Mouse (Mus musculus): Measurements from ENCODE around the gene Slc7a6os.

Slc7a6os gene

DNA sequence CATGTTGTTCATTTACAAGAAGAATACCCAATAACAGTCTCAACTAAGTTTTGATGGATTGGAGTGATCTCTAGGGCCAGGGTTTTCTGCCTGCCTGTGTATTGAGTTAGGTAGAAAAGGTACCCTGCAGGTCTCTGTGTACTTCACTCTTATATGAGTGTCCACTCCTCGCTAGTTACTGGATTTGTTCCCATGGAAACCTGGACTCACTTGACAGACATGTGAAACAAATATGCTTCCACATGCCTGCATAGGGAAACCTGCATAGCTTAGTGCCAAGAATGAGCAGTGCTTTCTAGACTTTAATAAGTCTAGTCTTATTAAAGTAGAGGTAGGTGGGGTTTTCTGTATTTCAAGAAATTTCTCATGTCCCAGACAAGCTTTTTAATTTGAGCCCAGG is 33.8 kb downstream of the Slc7a6os start:
- DNase-seq, result no peak

GRCm38 (mm10) chr8:106173566-106173965 is 37.2 kb downstream of the Slc7a6os start:
- no peak for DNase-seq

DNA sequence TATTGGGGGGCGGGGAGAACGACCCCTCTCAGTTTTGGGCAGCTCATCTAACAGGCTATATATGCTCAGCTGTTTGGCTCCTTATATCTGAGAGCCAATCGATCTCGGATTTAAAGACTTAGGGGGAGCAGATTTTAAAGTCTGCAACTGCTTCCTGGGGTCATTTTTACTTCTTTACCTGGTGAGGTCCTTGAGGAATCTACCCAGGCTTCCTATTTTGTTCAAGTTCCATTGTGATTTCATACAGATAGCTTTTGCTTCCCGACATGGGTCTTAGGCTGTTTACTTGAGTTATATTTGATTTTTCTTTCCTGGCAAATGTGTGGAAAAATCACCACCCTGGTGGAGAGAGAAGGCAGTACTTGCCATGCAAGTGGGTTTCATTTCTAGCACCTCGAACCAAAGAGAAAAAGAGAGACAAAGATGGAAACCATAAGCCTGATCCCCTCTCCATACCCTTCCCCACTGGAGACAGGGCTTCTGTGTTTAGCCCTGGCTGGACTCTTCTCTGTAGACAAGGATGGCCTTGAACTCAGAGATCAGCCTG is 40.7 kb downstream of the Slc7a6os start:
- DNase-seq, result no peak

DNA sequence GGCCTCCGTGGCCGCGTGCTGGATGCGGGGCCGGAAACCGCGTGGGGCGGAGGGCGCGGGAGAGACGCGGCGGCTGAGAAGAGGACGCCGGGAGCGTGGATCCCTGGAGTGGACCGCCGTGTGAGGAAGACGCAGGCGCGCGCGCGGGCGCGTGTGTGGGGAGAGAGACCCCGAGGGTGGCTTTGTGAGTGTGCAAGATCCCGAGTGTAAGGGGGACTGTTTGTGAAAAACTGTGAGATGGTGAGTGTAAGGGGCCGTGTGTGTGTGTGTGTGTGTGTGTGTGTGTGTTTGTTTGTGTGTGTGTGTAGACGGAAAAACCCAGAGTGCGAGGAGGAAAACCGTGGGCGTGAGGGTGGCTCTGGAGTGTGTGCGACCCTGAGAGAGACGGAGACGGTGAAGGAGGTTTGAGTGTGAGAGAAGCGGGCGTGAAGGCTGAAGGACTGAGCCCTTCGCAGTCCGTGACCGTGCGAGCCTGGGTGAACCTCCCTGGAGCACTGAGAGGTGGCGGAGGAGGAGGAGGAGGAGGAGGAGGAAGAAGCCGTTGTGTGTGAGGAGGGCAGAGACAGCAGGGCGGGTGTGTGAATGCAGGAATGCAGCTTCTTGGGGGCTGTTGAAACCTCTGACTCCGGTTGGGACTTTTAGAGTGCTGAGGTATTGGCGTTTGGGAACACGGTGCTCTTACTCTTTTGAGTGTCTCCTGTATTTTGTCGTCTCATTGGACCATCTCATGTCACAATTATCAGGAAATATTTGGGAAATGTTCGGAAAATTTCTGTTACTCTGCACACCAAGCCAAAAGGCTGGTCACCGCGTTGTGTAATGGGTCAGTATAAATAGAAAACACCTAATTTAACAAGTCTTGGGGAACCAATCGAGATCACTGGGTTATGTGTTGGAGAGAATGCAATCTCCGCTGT is 41.5 kb downstream of the Slc7a6os start:
- DNase-seq, result peak; percentile 55

DNA sequence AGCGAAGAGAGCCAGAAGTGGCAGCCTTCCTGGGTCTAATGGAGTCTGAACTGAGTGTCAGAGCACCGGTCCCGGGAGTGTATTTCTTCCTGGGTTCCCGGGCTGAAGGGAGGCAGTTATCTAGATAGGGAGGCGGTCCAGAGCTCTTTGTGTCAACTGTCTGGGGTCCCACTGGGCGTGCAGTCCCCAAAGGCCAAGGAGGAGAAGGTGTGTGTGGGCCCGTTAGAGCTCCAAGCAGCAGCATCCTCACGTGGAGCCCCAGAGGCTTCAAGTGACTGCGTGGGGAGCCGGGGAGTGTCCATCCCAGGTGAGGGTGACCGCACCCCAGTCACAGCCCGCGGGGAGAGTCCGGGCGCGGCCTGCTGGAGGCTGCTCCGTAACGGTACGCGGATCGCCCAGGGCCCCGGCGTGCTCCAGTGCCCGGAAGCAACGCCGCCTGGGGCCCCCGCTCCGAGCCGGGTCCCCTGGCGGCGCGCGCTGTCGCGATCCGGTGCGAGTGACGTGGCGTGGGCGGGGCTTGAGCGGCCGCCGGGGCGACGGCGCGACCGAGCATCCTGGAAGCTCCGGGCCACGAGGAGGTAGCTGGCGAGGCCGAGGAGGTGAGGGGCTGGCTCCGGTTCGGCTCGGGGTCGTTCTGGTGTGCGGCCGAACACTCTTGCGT is 42.2 kb downstream of the Slc7a6os start, which contains the start of gene Slc7a6:
Gene Slc7a6, plus strand, starts transcription at position 502 of the 661 bp plus-strand sequence.
- peak; percentile 82 for DNase-seq

DNA sequence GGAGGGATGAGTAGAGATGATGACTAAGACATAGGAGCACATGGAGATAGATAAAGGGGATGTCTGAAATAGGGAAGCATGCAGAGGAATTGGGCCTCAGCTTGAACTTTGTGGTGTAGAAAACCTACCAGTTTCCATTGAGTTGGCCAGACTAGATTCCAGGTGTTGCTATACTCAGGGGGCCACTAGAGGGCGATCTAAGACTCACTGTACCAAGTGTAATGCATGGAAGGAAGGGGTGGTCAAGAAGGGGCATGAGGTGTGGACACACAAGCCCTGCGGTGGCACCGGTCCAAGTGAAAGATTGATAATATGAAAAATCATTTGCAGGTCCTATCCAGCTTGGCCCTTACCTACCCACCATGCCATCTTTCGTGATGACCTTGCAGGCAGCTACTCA is 45.3 kb downstream of the Slc7a6os start:
- peak; percentile 81 for DNase-seq

DNA sequence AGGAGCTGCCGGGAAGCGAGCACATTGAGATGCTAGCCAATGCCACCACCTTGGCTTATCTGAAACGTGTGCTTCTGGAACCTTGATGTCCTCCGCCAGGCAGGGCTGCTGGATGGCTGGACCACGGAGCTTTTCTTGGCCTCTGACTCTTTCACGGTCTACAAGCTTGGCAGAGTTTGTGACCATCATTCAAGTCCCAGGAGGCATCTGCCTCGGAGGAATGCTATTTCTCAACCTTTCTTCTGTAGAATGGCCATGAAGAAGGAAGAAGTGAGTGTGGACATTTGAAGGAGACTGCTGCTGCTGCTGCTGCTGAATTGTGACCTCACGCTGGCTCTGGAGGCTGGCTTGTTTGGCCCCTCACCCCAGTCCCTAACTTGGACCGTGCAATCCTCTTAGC is 47.5 kb downstream of the Slc7a6os start:
- no peak for DNase-seq

- no peak for DNase-seq
These were observed 50.9 kb downstream of the Slc7a6os start for GRCm38 (mm10) chr8:106159876-106160275.

GRCm38 (mm10) chr8:106158381-106158780 is 52.4 kb downstream of the Slc7a6os start:
- DNase-seq, result no peak

- no peak for DNase-seq
These were observed 53.3 kb downstream of the Slc7a6os start for GRCm38 (mm10) chr8:106157419-106157818.

DNA sequence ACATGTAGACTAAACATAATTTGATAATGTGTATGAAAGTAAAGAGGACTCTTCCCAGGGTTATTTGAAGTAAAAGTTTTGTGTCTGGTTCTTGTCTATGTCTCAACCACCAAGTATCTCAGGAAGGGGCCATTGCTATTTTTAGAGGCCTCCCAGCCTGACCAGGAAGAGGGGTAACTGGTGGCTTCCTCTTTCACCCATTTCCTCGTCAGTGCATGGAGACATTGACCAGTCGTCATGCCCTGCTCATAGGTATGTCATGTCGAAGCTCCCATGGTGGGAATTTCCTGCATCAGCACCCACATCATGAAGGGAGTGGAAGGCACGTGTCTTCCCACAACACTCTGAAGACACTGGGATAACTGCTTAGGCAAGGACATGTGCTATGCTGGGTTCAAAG is 57.9 kb downstream of the Slc7a6os start:
- no peak for DNase-seq

- DNase-seq, result no peak
These were observed 59.7 kb downstream of the Slc7a6os start for GRCm38 (mm10) chr8:106151041-106151440.
